Comparison of ENCODE assay signal across 14 mouse cellular contexts in the genomic region with DNA sequence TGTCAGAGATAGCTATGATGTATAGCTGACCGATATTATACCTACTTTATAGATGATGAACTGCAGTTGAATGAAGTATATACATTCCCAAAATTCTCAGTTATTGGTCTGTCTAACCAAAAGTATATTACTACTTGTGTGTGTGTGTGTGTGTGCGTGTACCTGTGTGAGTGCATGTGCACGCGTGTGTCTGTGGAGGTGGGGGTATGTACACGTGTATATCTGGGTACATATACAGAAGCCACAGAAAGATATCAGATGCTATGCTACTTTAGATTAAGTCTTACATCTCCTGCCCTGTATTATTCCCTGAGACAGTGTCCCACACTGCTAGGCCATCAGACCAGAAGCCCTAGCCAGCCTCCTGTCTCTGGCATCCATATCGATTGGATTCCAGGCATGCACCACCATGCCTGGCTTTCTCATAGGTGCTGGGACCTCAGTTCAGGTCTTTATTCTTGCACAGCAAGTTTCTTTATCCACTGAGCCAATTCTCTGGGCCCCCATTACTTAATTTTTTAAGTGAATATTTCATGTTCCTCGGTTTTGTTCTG. TPM values are rescaled to one million over a fixed set of nuclear protein-coding genes. Genes with fewer than 3 reads are reported as not detected.
DNase-seq lines count a peak whose midpoint lies in the region; ATAC-seq lines count a peak whose summit lies in the region.
"Had no signal": no experiment of that assay in that cellular context is flagged by ENCODE, and none has a peak within 500 bp of the region (broad histone marks: within the 10 kb centered on the region; RNA-seq: fewer than 3 reads in every experiment).

No protein-coding gene starts in this region.

- H3K4me2 ChIP-seq in forebrain, embryonic 11.5 days (ENCODE audit: low read depth, low read length, severe bottlenecking), result no peak overlapping the region
- H3K4me2 ChIP-seq in forebrain, embryonic 13.5 days, result no peak overlapping the region
- no peak overlapping the region for H3K4me2 ChIP-seq in hindbrain, embryonic 13.5 days
- H3K4me2 ChIP-seq in midbrain, embryonic 16.5 days (ENCODE audit: low read length), result no peak overlapping the region
- H3K4me2 ChIP-seq: embryonic facial prominence, embryonic 13.5 days; liver, embryonic 11.5 days; stomach, embryonic 15.5 days had no signal

- H3K4me3 ChIP-seq in forebrain, embryonic 11.5 days (ENCODE audit: low read depth, low read length), result no peak overlapping the region
- H3K4me3 ChIP-seq in forebrain, embryonic 10.5 days, result no peak overlapping the region
- no peak overlapping the region for H3K4me3 ChIP-seq in forebrain, embryonic 13.5 days
- no peak overlapping the region for H3K4me3 ChIP-seq in hindbrain, embryonic 13.5 days
- H3K4me3 ChIP-seq in midbrain, embryonic 16.5 days (ENCODE audit: low read depth, low read length), result no peak overlapping the region
- H3K4me3 ChIP-seq: embryonic facial prominence, embryonic 13.5 days; stomach, embryonic 15.5 days had no signal

- H3K27me3 ChIP-seq in forebrain, embryonic 11.5 days (ENCODE audit: control insufficient read depth, insufficient read depth, low read length), result no peaks in the 10 kb centered on the region
- no peaks in the 10 kb centered on the region for H3K27me3 ChIP-seq in forebrain, embryonic 10.5 days (ENCODE audit: poor library complexity, severe bottlenecking)
- no peaks in the 10 kb centered on the region for H3K27me3 ChIP-seq in forebrain, embryonic 13.5 days
- H3K27me3 ChIP-seq in hindbrain, embryonic 13.5 days, result no peaks in the 10 kb centered on the region
- H3K27me3 ChIP-seq in midbrain, embryonic 16.5 days (ENCODE audit: control insufficient read depth, insufficient read depth, low read depth, low read length), result no peaks in the 10 kb centered on the region
- H3K27me3 ChIP-seq: embryonic facial prominence, embryonic 13.5 days; stomach, embryonic 15.5 days had no signal

- no peak for DNase-seq in forebrain, embryonic 11.5 days (ENCODE audit: low spot score)
- DNase-seq in forebrain, embryonic 10.5 days (ENCODE audit: extremely low spot score, low spot score), result no peak
- no peak for DNase-seq in layer of hippocampus, postnatal 36 days
- no peak for DNase-seq in left cerebral cortex, postnatal 4 days
- DNase-seq: cerebellum, adult 11 months; lung, adult 2 months had no signal

- no peaks in the 10 kb centered on the region for H3K9me3 ChIP-seq in forebrain, embryonic 11.5 days (ENCODE audit: control insufficient read depth, low read length)
- no peaks in the 10 kb centered on the region for H3K9me3 ChIP-seq in forebrain, embryonic 10.5 days
- no peaks in the 10 kb centered on the region for H3K9me3 ChIP-seq in forebrain, embryonic 13.5 days (replicated peaks)
- H3K9me3 ChIP-seq in hindbrain, embryonic 13.5 days, result no peaks in the 10 kb centered on the region
- H3K9me3 ChIP-seq in midbrain, embryonic 16.5 days (replicated peaks; ENCODE audit: control insufficient read depth, low read length, poor library complexity, severe bottlenecking), result no peaks in the 10 kb centered on the region
- H3K9me3 ChIP-seq: embryonic facial prominence, embryonic 13.5 days; stomach, embryonic 15.5 days had no signal

- intact Hi-C loops in left cerebral cortex, postnatal 4 days (cut with DNase I), result loop anchor here (5.0 to 10.0 kb wide), 2 partner anchors 177 to 284 kb away; no protein-coding TSS in a partner anchor

- H3K4me1 ChIP-seq in forebrain, embryonic 11.5 days (replicated peaks; ENCODE audit: control insufficient read depth, insufficient read depth, low read length), result no peaks in the 10 kb centered on the region
- H3K4me1 ChIP-seq in forebrain, embryonic 10.5 days, result peaks cover 7% of the 10 kb centered on the region
- no peaks in the 10 kb centered on the region for H3K4me1 ChIP-seq in forebrain, embryonic 13.5 days
- H3K4me1 ChIP-seq in hindbrain, embryonic 13.5 days (replicated peaks), result no peaks in the 10 kb centered on the region
- peaks cover 2% of the 10 kb centered on the region; the same call in 1 of the 2 replicates for H3K4me1 ChIP-seq in midbrain, embryonic 16.5 days (ENCODE audit: control insufficient read depth, insufficient read depth, low read length)
- H3K4me1 ChIP-seq: embryonic facial prominence, embryonic 13.5 days; stomach, embryonic 15.5 days had no signal

- peak; percentile 21; the same call in 1 of the 2 replicates for ATAC-seq in forebrain, embryonic 11.5 days (replicated peaks; ENCODE audit: low FRiP score)
- peak; percentile 57 for ATAC-seq in forebrain, embryonic 13.5 days
- peak; percentile 67 for ATAC-seq in hindbrain, embryonic 13.5 days (ENCODE audit: low FRiP score)
- peak; percentile 53; the same call in 1 of the 2 replicates for ATAC-seq in midbrain, embryonic 16.5 days
- ATAC-seq in granulocyte monocyte progenitor cell, adult 5-6 weeks (replicated peaks; ENCODE audit: poor library complexity, severe bottlenecking), result no peak; the same call in 1 of the 2 replicates

- no peaks in the 10 kb centered on the region for H3K36me3 ChIP-seq in forebrain, embryonic 11.5 days (ENCODE audit: control insufficient read depth, insufficient read depth, low read length)
- no peaks in the 10 kb centered on the region for H3K36me3 ChIP-seq in forebrain, embryonic 10.5 days (replicated peaks)
- H3K36me3 ChIP-seq in forebrain, embryonic 13.5 days (ENCODE audit: poor library complexity, severe bottlenecking), result no peaks in the 10 kb centered on the region
- H3K36me3 ChIP-seq in hindbrain, embryonic 13.5 days, result no peaks in the 10 kb centered on the region
- H3K36me3 ChIP-seq in midbrain, embryonic 16.5 days (ENCODE audit: control insufficient read depth, insufficient read depth, low read length), result no peaks in the 10 kb centered on the region
- H3K36me3 ChIP-seq: embryonic facial prominence, embryonic 13.5 days; stomach, embryonic 15.5 days had no signal

- H3K27ac ChIP-seq in forebrain, embryonic 11.5 days (ENCODE audit: low read depth, low read length), result no peak overlapping the region
- no peak overlapping the region for H3K27ac ChIP-seq in forebrain, embryonic 10.5 days
- no peak overlapping the region for H3K27ac ChIP-seq in forebrain, embryonic 13.5 days
- H3K27ac ChIP-seq in hindbrain, embryonic 13.5 days, result no peak overlapping the region
- H3K27ac ChIP-seq in midbrain, embryonic 16.5 days (ENCODE audit: low read length), result 0 out of 2 replicates have a peak overlapping the region, but pooled peaks have one; percentile 49
- H3K27ac ChIP-seq: embryonic facial prominence, embryonic 13.5 days; macrophage; stomach, embryonic 15.5 days had no signal

- WGBS in forebrain, embryonic 11.5 days, result 97% methylated on average over 7 of the region's 7 CpGs
- WGBS in forebrain, embryonic 10.5 days, result 93% methylated on average over 7 of the region's 7 CpGs
- WGBS in forebrain, embryonic 13.5 days, result 97% methylated on average over 7 of the region's 7 CpGs
- 95% methylated on average over 7 of the region's 7 CpGs for WGBS in hindbrain, embryonic 13.5 days
- 93% methylated on average over 7 of the region's 7 CpGs for WGBS in midbrain, embryonic 16.5 days

- H3K9ac ChIP-seq in forebrain, embryonic 11.5 days (ENCODE audit: low read length), result no peak overlapping the region
- H3K9ac ChIP-seq in forebrain, embryonic 13.5 days, result no peak overlapping the region
- no peak overlapping the region for H3K9ac ChIP-seq in hindbrain, embryonic 13.5 days
- no peak overlapping the region for H3K9ac ChIP-seq in midbrain, embryonic 16.5 days (ENCODE audit: low read depth, low read length)
- H3K9ac ChIP-seq: embryonic facial prominence, embryonic 13.5 days; stomach, embryonic 15.5 days had no signal

RNA-seq across cellular contexts. Expression of a gene that starts 42.7 kb away (rescaled TPM):
- 18.2 and 20.9 TPM in 2 replicates for polyA plus RNA-seq in forebrain, embryonic 11.5 days (2014; fragmentation: Nextera tagmentation; extraction: Ambion mirVana)
- polyA plus RNA-seq in forebrain, embryonic 10.5 days (2016; fragmentation: Nextera tagmentation; extraction: Ambion mirVana), result 13.0 and 13.9 TPM in 2 replicates
- 20.3 and 22.5 TPM in 2 replicates for polyA plus RNA-seq in forebrain, embryonic 13.5 days (2015; fragmentation: Nextera tagmentation; extraction: Ambion mirVana)
- 12.1 and 14.0 TPM in 2 replicates for polyA plus RNA-seq in hindbrain, embryonic 13.5 days (2015; fragmentation: Nextera tagmentation; extraction: Ambion mirVana)
- polyA plus RNA-seq in midbrain, embryonic 16.5 days (2015; fragmentation: Nextera tagmentation; extraction: Ambion mirVana), result 13.9 and 14.7 TPM in 2 replicates
- total RNA-seq in layer of hippocampus, postnatal 36 days (2021), result 1 to 10 TPM; 6.7 to 7.2 TPM
- total RNA-seq in left cerebral cortex, postnatal 4 days (2021), result 10 to 100 TPM; 14.6 to 15.3 TPM
- total RNA-seq in granulocyte monocyte progenitor cell, adult 5-6 weeks (2014; fragmentation: Nextera tagmentation), result 22.0 and 24.2 TPM in 2 replicates
- 39.0 and 56.5 TPM in 2 replicates for total RNA-seq in granulocyte monocyte progenitor cell, adult 5-6 weeks (2017)
